Mouse (Mus musculus) lung, postnatal 0 days (tissue): ENCODE results near the gene Syf2.
A peak's percentile ranks its signal among the peaks of the same experiment; 100 is the strongest.

Experiments
- CTCF ChIP-seq: IDR thresholded peaks from 2 replicates; pipeline ENCODE4 v1.5.1; 2016; ENCODE audit warnings: antibody characterized with exemption, mild to moderate bottlenecking
- EP300 ChIP-seq: IDR thresholded peaks from 2 replicates; pipeline ENCODE4 v1.6.1; 2016; ENCODE audit warnings: antibody characterized with exemption, mild to moderate bottlenecking, control low read depth

DNA sequence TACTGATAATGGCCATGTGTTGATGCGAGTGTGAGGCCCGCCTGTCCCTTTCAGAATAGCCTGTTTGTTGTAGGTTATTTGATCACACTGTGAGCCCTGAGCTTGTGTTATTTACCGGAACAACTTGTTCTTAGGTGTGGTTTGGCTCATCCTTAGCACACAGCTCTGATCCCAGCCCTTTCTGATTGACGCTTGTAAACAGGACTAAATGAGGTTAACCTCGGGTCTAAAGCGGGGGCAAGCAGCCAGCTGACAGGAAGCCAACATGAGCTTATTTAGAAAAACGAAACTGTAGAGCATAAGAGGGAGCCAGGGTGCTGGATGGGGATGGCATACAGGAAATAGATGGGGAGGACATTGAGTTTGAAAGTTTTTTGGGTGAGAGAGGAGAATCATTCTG is 12.3 kb upstream of the Syf2 start:
- TF ChIP-seq CTCF (no peak), EP300 (peak; percentile 92)
